ENCODE assay signal across 7 mouse cellular contexts in the genomic region with DNA sequence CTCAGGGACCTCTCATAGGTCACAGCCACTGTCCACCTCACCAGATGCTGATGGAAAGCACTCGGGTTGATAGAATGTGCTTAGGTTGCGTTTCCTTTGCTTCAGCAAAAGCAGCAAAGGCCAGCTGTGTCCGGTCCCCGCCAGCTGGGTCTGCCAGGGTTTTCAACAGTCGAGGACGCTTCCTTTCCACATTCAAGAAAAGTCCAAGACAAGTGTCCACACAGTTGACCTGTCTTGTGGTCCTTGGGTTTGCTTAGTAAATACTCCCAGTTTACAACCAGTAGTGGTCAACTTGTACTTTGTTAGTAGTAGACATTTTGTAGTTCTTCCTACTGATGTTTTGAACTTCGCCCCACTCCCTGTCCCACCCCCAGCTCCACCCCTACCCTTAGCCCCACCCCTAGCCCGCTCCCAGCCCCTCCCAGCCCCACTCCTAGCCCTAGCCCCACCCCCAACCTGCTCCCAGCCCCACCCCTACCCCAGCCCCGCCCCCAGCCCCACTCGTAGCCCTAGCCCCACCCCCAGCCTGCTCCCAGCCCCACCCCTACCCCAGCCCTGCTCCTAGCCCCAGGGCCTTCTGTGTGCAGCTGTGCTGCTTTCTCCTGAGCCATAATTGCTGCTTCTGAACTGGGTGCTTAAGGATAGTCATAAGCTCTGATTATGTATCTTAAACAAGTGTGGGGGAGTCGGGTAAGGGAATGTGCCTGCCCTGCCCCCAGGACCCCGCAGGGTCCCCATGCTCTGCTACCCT. TPM values are rescaled to one million over a fixed set of nuclear protein-coding genes. Genes with fewer than 3 reads are reported as not detected.
DNase-seq lines count a peak whose midpoint lies in the region; ATAC-seq and TF ChIP-seq lines count a peak whose summit lies in the region.

No protein-coding gene starts in this region.

- H3K4me2 ChIP-seq in embryonic facial prominence, embryonic 14.5 days (ENCODE audit: low read depth, low read length), result no peak overlapping the region
- no peak overlapping the region for H3K4me2 ChIP-seq in hindbrain, embryonic 16.5 days (ENCODE audit: low read length)
- H3K4me2 ChIP-seq in myocyte (ENCODE audit: low read depth), result peak overlapping the region; percentile 32

- H3K79me2 ChIP-seq in liver, adult 2 months (ENCODE audit: control insufficient read depth, insufficient read depth, low read length), result no peaks in the 10 kb centered on the region
- H3K79me2 ChIP-seq in myocyte (ENCODE audit: control insufficient read depth, insufficient read depth), result no peaks in the 10 kb centered on the region

- H3K9me3 ChIP-seq in embryonic facial prominence, embryonic 14.5 days (ENCODE audit: control insufficient read depth, low read length), result no peaks in the 10 kb centered on the region
- H3K9me3 ChIP-seq in hindbrain, embryonic 16.5 days (ENCODE audit: control insufficient read depth, low read length), result no peaks in the 10 kb centered on the region

- TF ChIP-seq CTCF in liver, adult 2 months (IDR thresholded peaks at IDR 0.05; ENCODE audit: low read depth, low read length), result no peak

- H3K36me3 ChIP-seq in embryonic facial prominence, embryonic 14.5 days (ENCODE audit: control insufficient read depth, insufficient read depth, low read length), result peaks cover 61% of the 10 kb centered on the region
- 0 out of 2 replicates have a peak, but pooled peaks cover 2% of the 10 kb centered on the region for H3K36me3 ChIP-seq in hindbrain, embryonic 16.5 days (ENCODE audit: control insufficient read depth, insufficient read depth, low read length)
- peaks cover 18% of the 10 kb centered on the region for H3K36me3 ChIP-seq in liver, adult 2 months (ENCODE audit: control insufficient read depth, insufficient read depth, low read length)
- peaks cover 44% of the 10 kb centered on the region for H3K36me3 ChIP-seq in myocyte (ENCODE audit: control insufficient read depth, insufficient read depth)

- ATAC-seq in embryonic facial prominence, embryonic 14.5 days (ENCODE audit: low read depth), result peak; percentile 62
- peak; percentile 40; the same call in 1 of the 2 replicates for ATAC-seq in hindbrain, embryonic 16.5 days

- H3K4me3 ChIP-seq in embryonic facial prominence, embryonic 14.5 days (ENCODE audit: low read depth, low read length), result no peak overlapping the region
- no peak overlapping the region for H3K4me3 ChIP-seq in hindbrain, embryonic 16.5 days (ENCODE audit: low read length)
- H3K4me3 ChIP-seq in liver, adult 2 months (ENCODE audit: insufficient read depth, low read depth, low read length), result no peak overlapping the region
- no peak overlapping the region for H3K4me3 ChIP-seq in myocyte

- WGBS in embryonic facial prominence, embryonic 14.5 days, result 57% methylated on average over 12 of the region's 12 CpGs
- WGBS in hindbrain, embryonic 16.5 days, result 50% methylated on average over 12 of the region's 12 CpGs
- WGBS in liver, adult 2 months, result 64% methylated on average over 12 of the region's 12 CpGs

- no peaks in the 10 kb centered on the region for H3K4me1 ChIP-seq in embryonic facial prominence, embryonic 14.5 days (ENCODE audit: control insufficient read depth, insufficient read depth, low read length)
- H3K4me1 ChIP-seq in hindbrain, embryonic 16.5 days (ENCODE audit: control insufficient read depth, insufficient read depth, low read depth, low read length), result peaks cover 12% of the 10 kb centered on the region
- no peaks in the 10 kb centered on the region for H3K4me1 ChIP-seq in liver, adult 2 months (ENCODE audit: control insufficient read depth, insufficient read depth, low read length)

- no peak overlapping the region for H3K9ac ChIP-seq in embryonic facial prominence, embryonic 14.5 days (ENCODE audit: low read depth, low read length)
- no peak overlapping the region for H3K9ac ChIP-seq in hindbrain, embryonic 16.5 days (ENCODE audit: low read depth, low read length)
- no peak overlapping the region for H3K9ac ChIP-seq in liver, adult 2 months (ENCODE audit: low read depth, low read length)

- peak; percentile 65 for DNase-seq in R1 (ENCODE audit: low read depth, low spot score)
- DNase-seq in embryonic facial prominence, embryonic 14.5 days (ENCODE audit: low spot score), result peak; percentile 59
- no peak for DNase-seq in liver, adult 2 months (ENCODE audit: extremely low read depth, low read depth, low spot score)
- no peak for DNase-seq in urinary bladder, postnatal 14 days (ENCODE audit: low spot score)
- DNase-seq in frontal cortex, postnatal 25 days (ENCODE audit: low spot score in 2 of 2), result no peak

- no peak overlapping the region for H3ac ChIP-seq in myocyte (ENCODE audit: control insufficient read depth, insufficient read length)

- no peaks in the 10 kb centered on the region for H3K27me3 ChIP-seq in embryonic facial prominence, embryonic 14.5 days (replicated peaks; ENCODE audit: control insufficient read depth, insufficient read depth, low read length)
- no peaks in the 10 kb centered on the region for H3K27me3 ChIP-seq in hindbrain, embryonic 16.5 days (replicated peaks; ENCODE audit: control insufficient read depth, insufficient read depth, low read length)
- no peaks in the 10 kb centered on the region for H3K27me3 ChIP-seq in liver, adult 2 months (ENCODE audit: control insufficient read depth, insufficient read depth, low read length)
- no peaks in the 10 kb centered on the region for H3K27me3 ChIP-seq in myocyte (ENCODE audit: control insufficient read depth, insufficient read depth, insufficient read length)

- H3K27ac ChIP-seq in embryonic facial prominence, embryonic 14.5 days (replicated peaks; ENCODE audit: low read depth, low read length), result peak overlapping the region; percentile 34; the same call in 1 of the 2 replicates
- H3K27ac ChIP-seq in hindbrain, embryonic 16.5 days (ENCODE audit: low read depth, low read length), result peak overlapping the region; percentile 44; the same call in 1 of the 2 replicates
- peak overlapping the region; percentile 24; the same call in 1 of the 2 replicates for H3K27ac ChIP-seq in liver, adult 2 months (replicated peaks; ENCODE audit: insufficient read depth, low read depth, low read length)

- no peak for TF ChIP-seq POLR2A in liver, adult 2 months (IDR thresholded peaks at IDR 0.05; ENCODE audit: extremely low read depth, insufficient read depth, low read length)
- TF ChIP-seq POLR2A in myocyte (IDR thresholded peaks at IDR 0.05; ENCODE audit: insufficient read length, low read depth), result no peak

TF ChIP-seq in myocyte, 11 proteins besides CTCF, POLR2A, EP300 and RAD21:
- TF ChIP-seq CEBPB (IDR thresholded peaks at IDR 0.05; ENCODE audit: insufficient read depth, poor library complexity, severe bottlenecking), result no peak
- TF ChIP-seq MYOD1 (IDR thresholded peaks at IDR 0.05; ENCODE audit: control insufficient read depth in 1 of 3, insufficient read length in 2 of 3, low read depth in 2 of 3), result peak in 2 of 3 experiments; percentile 21 to 34
- no peak for TF ChIP-seq MAX (IDR thresholded peaks at IDR 0.05; ENCODE audit: low read depth)

RNA-seq across cellular contexts. Expression of gene Wdsub1, which starts 41.0 kb away (rescaled TPM):
- 29.1 and 32.7 TPM in 2 replicates for polyA plus RNA-seq in embryonic facial prominence, embryonic 14.5 days (2014; fragmentation: Nextera tagmentation; extraction: Ambion mirVana)
- polyA plus RNA-seq in hindbrain, embryonic 16.5 days (2015; fragmentation: Nextera tagmentation; extraction: Ambion mirVana), result 18.9 and 20.4 TPM in 2 replicates
- 7.7 and 12.1 TPM in 2 replicates for total RNA-seq in liver, adult 2 months (2014; rRNA removed)
- 11.1 and 23.7 TPM in 2 replicates for polyA plus RNA-seq in liver, adult 2 months (2012; rRNA removed)
- polyA plus RNA-seq in myocyte (2012; fragmentation: generic; extraction: Trizol), result 31.1 TPM

Comparison
In these comparisons a context has a peak if more than half of its experiments do, and no peak if none do; other contexts are left out.
1. DNase-seq: peak in R1 (single experiment) and embryonic facial prominence, embryonic 14.5 days (single experiment); none in liver, adult 2 months (single experiment), urinary bladder, postnatal 14 days (single experiment) and frontal cortex, postnatal 25 days (0 of 2).
2. Peak in every context shown above with its lines, with median percentiles within 50 percentile points of each other: H3K27ac ChIP-seq.